Mouse (Mus musculus): ENCODE measurements around the gene Slc22a3.
A peak's percentile ranks its signal among the peaks of the same experiment; 100 is the strongest.

The Slc22a3 gene

DNA sequence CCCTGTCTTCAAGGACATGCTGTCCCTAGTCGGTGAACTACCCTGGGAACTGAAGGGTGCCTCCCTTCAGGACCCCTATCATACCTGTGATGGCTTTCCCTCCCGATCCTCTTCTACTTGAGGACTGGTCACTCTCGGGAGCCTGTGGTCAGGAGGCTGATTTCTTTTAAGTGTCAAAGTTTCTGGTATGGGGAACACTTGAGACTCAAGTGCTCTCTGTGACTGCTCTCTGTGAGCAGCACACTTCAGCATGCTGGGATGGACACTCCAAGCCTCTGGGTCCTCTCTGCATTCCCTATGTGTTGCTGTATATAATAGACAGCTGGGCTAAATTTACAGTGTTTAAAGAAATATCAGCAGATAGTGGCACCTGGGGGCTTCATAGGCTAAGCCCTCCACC is 39.9 kb downstream of the Slc22a3 start:
- DNase-seq: no peak

DNA sequence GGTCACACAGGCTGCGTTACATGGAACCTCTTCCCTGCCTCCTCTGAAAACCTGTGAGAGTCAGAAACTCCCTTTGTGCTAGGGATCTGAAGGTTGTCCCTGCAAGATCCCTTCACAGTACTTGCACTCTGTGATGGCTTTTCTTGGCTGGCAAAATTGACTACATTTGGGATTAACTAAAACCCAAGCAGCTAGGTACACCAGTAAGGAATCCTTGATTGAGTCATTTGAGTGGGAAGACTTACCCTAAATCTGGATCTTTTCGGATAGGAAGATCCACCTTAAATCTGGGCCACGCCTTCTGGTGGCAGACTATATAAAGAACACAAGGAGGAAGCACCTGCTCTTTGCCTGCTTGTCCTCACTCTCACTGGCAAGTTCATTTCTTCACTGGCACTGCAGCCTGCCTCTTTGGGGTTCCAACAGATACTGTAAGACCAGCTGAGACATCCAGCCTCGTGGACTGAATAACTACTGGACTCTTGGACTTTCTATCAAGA is 41.0 kb downstream of the Slc22a3 start:
- DNase-seq: no peak

DNA sequence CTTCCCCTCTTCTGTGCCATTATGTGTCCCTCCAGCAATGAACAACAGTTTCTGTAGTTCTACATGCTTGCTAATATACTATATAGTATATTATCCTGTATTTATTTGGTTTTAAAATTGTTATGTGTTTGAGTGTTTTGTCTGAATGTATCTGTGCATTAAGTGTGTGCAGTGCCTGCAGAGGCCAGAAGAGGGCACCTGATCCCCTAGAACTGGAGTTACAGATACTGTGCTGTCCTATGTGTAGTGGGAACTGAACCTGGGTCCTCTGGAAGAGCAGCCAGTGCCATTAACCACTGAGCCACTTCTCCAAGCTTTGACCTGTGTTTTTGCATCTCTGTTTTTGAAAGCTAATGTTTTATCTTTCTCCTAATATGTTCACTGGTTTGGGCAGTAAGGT is 46.3 kb downstream of the Slc22a3 start:
- no peak for DNase-seq

DNA sequence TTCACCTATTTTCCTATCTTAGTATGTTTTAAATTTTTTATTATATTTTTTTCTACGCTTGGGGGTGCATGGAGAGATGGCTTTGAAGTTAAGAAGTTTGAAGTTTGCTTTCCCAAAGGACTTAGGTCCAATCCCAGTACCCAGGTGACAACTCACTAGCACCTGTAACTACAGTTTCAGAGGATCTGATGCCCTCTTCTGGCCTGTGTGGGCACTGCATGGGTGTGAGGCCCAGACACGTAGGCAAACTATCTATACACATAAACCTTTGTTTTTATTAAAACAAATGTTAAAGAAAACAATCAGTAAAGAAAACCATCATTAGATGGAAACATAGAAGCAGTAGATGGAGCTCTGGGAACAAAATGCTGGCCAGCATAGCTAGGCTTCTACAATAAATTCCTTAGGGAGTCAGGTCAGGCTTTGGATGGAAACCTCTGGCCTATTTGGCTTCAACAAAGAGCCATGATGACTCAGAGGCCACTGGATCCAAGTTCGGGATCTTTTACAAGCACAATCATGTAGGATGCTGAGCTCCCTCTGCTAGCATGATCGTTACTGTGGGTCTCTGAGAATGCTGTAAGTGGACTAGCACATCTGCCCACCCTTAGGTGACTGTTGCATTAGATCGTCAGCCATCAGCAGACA is 52.2 kb downstream of the Slc22a3 start:
- DNase-seq: no peak

DNA sequence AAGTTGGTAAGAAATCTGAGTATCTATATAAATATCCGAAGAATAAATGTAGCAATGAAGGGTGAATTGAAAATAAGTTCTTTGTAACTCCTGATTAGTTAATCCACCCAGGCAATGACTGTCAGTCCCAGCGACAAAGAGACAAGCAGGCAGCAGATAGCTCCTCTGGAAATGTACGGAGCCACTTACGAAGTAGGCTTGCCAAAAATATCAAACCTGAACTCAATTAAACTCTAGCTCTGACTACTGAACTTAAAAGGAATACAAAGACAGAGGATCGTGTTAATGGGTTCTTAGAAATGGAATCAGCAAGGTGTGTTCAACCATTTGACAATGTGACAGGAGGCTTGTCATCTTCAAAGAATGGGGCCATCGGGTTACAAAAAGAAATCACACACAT is 53.8 kb downstream of the Slc22a3 start:
- no peak for DNase-seq

DNA sequence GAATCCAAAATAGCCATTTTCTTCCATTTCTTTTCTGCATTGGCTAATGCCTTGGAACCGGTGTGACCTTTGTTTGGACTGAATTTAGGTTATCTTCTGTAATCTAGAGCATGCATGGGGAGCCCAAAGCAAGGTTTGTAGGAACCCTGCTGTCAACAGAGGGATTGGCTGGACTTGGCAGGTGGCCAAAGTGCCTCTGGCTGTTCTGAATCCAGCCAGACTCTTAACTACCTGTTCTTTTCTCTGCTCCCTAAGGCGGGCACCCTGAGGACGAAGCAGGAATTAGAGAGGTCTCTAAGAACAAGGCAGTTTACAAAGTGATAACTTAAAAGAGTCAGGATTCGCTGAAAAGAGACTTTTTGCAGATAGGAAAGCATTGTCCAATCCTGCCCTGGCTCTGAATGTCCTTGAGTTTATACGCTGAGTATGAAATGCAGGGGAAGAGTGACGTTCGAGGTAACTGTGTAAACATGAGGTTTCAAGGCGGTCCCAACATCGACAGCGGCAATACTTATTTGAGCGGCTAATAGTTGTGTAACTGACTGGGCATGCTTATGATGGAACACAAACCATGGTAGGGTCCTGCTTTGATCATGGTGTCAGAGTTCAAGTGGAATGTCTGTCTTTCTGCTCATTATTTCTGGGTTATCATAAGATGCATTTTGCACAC is 54.5 kb downstream of the Slc22a3 start:
- DNase-seq: no peak

DNA sequence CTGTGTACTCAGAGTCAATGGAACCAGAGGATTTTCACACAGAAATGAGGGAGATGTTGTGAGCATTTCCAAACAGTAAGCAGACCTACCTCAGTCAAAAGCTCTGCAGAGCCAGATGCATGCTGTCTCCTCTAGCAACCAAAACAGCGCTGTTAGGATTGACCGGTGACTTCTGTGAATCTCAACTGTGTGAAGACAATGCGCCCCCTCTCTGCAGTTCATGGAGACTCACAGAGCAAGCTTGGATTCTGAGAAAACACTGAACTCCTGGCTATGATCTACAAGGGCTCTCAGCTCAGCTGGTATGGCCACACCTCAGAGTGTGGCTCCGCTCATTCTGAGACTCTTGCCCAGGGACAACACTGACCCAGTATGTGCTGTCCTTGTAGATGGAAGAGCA is 56.3 kb downstream of the Slc22a3 start:
- DNase-seq: no peak

DNA sequence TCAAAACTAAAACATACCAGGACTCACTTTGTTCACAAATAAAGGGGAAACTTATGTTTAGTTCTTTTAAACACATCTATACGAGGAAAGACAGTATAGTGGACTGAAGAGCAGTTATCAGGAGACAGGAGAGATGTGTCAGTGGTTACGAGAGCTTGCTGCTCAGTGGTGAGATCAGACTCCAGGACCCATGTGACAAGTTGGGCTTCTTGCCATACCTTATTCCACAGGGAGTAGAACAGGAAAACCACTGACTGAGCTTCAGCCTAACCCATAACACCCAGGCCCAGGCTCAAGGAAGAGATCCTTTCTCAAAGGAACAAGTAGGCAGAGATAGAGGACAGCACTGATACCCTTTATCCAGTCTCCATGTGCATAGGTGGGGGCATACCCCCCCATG is 62.9 kb downstream of the Slc22a3 start:
- no peak for DNase-seq

DNA sequence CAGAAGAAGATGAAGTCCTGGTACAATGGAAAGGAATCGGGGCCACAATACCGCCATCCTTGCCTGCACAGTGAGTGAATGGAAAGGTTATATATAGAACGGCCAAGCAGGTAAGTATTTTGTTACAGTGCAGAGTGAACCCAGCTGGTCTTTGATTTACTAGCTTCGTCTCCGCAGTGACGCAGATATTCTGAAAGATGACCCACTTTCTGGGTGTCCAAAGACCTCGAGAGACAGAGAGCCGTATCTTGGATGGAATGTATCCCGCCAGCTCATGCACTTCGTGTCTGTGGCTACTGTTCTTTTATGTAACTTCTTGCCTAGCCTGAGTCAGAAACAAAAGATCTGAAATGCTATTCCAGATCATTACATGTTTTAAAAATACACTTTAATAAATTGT is 69.7 kb downstream of the Slc22a3 start:
- no peak for DNase-seq

DNA sequence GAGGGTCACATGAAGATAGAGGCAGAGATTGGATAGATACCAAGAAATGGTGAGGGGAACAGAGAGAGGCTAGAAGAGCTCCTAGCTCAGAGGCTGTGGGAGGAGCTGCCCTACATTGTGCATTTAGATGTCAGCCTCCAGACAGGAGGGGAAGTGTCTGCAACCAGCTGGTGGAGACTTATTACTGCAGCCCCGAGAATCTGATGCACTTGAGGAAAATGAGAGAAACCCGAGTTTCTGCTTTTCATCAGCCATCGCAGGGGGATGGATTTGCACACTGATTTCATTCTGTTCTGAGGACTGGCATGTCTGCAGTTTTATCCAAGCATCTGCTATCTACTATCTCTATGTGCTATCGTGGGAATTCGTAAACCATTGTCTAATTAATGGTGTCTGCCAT is 75.8 kb downstream of the Slc22a3 start:
- no peak for DNase-seq

DNA sequence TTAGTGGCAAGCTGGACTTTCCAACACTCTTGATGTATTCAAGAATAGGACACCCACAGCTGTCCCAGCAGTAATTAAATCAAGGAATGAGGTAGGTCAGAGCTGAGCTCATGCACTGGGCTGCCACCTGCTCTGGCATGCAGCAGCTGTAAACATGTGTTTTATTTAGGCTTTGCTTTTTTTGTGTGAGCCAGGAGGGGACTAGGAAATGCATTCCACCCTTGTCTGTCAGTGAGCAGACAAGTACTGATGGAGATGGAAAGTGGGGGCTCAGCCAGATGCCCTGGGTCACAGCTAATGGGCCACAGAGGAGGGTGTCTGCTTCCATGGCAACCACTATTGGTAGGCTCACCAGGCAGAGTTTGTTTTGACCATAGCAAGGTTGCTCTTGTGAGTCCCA is 79.1 kb downstream of the Slc22a3 start:
- no peak for DNase-seq

DNA sequence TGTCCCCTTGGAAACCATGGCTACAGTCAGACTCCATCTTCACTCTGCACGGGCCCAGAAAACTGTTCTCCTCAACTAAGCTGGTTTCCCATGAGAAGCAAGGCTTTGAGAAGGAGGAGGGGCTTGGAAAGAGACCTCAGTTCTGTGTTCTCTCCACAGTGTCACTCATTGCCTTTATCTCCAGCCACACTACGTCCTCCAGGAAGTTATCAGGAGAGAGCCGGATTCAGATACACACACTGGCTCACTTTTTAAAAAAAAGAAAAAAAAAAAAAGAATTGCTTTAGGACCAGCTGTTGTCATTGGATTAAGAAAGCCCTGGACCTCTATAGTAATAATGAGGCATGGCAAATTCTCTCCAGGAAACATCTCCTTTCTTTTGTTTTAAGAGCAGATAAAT is 80.3 kb downstream of the Slc22a3 start:
- no peak for DNase-seq

DNA sequence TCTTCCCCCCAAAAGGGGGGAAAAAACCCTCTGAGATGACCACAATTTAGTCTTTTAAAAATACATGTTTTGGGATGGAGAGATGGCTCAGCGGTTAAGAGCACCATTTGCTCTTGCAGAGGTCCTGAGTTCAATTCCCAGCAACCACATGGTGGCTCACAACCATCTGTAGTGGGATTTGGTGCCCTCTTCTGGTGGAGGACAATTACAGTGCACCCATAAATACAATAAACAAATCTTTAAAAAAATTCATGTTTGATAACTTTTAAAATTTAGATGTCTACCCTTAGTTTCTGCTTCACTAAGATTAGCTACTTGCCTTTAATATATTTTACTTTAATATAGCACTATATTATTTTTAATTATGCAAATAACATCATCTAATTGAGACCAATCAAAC is 85.4 kb downstream of the Slc22a3 start:
- DNase-seq: no peak

DNA sequence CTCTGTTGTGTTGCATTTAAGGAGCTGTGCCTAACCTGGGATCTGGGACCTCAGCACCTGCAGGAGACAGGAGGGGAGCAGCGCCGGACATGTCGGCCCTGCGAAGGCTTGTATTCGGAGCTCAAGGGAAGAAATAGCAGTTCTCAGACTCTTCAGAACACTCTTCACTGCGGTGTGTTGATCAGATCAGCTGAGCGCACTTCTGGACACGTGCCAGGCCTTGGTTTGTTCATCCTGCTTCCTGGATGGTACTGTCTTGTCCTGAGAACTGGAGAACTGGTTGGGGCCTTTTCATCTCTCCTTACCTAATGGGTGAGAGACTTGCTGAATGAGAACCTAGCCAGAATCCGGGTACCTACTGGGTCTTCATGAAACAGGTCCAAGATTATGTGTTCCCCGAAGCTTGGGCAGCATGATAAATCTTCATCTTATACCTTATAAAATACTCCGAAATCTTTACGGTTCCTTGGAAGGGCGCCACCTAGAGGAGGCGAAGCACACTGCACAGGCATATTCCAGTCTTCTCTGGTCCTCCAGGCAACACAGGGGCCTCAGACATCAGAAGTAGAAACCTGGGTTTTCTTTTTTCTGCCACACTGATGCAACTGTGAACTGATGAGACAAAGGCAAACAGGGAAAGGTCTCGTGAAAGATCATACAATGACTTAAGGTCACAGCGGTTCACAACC is 86.5 kb downstream of the Slc22a3 start:
- no peak for DNase-seq

DNA sequence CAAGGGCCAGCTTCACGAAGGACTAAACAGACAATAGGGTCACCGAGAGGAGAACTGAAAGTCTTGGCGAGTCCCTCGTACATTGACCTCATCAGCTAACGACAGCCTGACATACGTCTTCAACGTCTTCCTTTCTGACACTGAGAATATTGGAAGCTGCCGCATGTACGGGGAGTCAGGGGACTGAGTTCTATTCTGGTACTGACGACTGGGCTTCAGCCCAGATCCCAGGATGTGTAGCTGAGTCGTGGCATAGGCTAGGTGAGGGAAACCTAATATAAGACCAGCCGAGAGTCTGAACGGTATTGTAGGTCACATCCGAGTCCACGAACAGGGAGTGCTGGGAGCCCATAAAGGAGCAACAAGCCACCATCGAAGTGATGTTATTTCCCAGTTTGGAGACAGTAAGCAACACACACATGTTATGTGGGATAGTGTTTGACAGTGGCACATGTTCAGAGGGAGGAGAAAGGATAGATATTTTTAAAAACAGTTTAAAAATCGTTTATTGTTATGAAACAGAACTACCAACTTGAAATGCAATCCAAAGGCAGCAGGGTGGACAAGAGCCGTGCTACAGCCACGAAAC is 87.9 kb downstream of the Slc22a3 start:
- DNase-seq: no peak

DNA sequence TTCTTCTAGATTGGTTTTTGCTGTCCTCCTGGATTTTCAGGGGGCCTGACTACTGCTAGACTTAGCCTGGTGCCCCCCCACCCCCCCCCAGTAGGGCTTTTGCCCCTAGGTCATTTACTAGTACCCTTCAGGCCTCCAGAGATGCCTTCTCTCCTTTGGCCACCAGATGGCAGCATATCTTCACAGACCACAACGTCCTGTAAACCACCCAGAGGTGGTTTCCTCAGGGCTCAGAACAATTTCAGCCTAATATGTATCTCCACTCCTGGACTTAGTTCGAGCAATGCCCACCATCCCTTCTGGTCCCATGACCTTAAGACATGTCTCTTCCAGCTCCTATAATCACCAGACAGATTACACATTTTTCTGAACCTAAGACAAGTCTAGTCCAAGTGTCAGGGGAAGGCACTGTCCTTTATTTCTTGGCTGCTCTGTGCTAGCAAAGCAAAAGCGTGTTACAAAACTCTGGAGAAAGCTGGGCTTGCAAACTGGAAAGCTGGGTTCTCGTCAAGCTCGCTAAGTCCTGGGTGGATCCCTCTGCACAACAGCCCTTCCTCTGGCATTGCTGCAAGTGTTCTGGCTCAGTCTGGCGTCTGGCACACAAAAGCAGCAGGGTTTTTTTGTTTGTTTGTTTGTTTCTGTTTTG is 91.1 kb downstream of the Slc22a3 start:
- peak; percentile 40 to 58 for DNase-seq

DNA sequence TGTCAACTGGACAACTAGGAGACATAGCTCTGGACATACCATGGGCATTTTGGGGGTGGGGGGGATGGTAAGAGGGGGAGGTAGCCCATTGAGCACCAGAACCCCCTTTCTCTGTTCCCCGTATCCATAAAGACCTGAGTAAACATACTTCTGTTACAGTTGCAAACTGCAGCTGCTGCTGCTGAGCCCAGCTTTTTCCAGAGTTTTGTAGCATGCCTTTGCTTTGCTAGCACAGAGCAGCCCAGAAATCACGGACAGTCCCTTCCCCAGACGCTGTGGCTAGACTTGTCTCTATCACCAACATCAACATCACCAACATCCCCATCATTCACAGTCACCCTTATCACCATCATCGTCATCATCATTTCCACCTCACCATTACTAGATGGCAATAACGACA is 91.8 kb downstream of the Slc22a3 start:
- no peak for DNase-seq

DNA sequence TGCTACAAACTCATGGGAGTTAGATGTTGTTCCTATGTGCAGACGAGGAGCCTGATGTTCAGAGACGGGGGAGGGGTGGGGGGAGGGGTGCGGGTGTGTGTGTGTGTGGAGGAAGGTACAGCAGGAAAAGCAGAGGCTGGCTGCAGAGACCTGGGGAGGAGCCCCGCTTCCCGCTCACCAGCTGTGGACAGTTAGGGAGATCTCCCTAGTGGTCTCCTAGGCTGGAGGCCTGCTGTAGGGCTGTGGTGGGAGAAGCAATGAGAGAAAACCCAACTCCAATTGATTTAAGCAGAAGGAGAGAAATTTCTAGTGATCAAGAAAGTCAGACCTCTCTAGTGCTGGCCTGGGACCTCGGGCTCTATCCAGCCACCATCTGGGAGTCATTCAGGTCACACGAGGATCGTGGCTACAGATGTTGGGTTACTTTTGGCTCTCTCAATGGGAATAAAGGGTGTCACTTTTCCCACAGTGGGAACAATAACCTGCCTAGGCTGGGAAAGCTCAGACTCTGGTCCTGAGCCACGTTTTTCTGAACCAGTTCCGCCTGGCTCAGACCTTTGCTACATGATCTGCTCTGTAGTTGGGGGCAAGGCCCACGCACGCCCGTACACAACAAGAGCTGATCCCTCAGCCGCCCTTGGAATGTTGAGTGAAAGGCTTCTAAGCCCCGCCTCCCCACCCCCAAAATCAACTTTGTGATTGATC is 92.3 kb downstream of the Slc22a3 start:
- DNase-seq: no peak

DNA sequence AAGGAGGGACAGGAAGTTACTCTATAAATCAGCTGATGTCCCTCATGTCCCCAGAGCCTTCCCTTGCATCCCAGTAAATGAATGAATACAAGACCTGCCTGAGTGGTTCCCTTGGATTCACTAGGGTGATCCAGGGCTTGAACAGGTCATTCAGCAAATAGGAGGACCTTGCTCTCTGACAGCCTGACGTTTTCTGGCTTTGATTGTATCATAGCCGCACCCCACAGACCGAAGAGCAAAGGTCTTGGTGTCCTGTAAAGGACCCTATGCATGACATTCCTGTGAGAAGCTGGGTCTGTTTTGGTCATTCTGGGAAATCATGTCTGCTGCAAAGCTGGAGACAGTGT is 94.6 kb downstream of the Slc22a3 start:
- DNase-seq: no peak

DNA sequence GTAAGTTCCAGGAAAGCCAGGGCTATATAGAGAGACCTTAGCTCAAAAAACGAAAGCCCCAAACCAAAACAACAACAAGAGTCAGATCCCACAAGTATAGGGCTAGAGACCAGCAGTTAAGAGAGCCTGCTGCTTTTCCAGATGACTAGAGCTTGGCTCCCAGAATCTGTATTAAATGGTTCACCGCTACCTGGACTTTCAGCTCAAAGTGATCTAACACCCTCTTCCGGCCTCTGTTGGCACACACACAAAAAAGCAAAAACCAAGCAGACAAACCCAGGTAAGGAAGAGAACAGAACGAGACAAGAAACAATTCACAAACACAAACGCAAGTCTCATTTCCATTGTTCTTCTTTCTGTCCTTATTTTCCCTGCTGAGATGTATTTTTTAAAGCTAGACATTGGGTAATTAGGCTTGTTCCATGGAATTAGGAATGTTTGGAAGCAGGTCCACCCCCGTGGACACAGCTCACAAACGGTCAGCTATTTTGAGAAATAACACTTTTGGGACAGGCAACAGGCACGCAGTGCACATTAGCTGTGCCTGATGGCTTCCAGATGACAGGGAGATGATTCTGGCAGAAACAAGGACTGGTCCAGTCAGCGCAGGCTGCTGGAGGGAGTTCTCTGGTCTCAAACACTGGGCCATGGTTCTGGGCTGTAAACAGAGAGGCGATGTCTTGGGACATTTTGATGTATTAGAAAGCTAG is 95.2 kb downstream of the Slc22a3 start:
- no peak for DNase-seq

DNA sequence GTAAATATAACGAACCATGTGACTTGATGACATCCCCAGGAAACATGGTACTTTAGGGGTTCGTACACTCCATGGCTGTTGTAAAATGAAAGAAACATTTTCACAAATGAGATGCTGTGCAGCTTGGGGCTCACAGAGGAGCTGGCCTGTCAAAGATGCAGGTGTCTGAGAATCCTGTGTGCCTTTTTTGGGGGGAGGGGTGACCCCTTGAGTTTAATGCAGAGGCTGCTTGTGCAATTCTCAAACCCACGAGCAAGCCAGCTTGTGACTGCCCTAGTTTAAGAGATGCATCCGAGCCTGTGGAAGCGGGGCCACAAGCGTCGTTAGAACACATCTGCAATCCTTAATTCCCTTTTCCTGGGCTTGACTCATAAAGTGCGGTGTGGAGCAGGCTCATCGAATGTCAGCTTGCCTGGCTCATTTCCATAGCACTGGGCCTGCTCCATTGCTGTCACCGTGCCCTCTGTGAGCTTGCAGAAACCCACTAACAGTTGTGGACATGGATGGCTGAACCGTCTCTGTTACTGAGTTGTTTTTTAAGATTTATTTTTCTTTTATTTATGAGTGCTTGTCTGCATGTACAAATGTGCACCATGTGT is 98.1 kb downstream of the Slc22a3 start:
- peak in 1 of 2 experiments; percentile 11 for DNase-seq

DNA sequence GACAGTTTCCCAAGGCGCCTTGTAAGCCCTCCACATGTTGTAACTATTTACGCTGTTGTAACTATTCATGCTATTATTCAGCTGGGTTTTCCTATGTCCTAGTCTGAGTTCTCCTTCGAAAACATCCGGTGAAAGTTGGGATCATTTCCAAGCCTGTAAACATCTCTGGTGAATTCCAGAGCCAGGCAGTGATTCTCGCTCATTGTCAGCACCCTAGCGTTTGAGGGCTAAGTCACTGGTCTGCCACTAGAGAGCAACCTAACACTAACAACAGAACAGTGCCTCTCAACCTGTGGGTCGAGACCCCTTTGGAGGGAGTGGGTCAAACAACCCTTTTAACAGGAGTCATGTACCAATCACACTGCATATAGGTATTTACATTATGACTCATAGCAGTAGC is 104.1 kb downstream of the Slc22a3 start:
- no peak for DNase-seq

All from thymus, adult 18-20 months (tissue).